Mouse (Mus musculus) cerebellum, adult 2 months (tissue): ENCODE results near the gene Faim. TPM values are rescaled to one million over a fixed set of nuclear protein-coding genes. Genes with fewer than 3 reads are reported as not detected.

Experiments
- DNase-seq, 2 experiments: peaks; one replicate each; pipeline ENCODE4 v3.0.0; 2021
- H3K27ac ChIP-seq: fragments of 200-500 bp; 2 replicates; pipeline ENCODE4 v1.5.1; 2012; ENCODE audit warnings: low read length, control low read depth, inconsistent platforms; ENCODE audit not compliant: insufficient read depth
- H3K27me3 ChIP-seq: fragments of 200-500 bp; 2 replicates; pipeline ENCODE4 v1.6.1; 2012; ENCODE audit warnings: inconsistent platforms, mild to moderate bottlenecking, low read length, moderate library complexity; ENCODE audit not compliant: control insufficient read depth, insufficient read depth
- H3K4me1 ChIP-seq: fragments of 200-500 bp; 2 replicates; pipeline ENCODE4 v1.6.1; 2011; ENCODE audit warnings: low read length; ENCODE audit not compliant: control insufficient read depth, insufficient read depth
- H3K4me3 ChIP-seq: fragments of 200-500 bp; replicated peaks from 2 replicates; pipeline ENCODE3; 2011; ENCODE audit warnings: mild to moderate bottlenecking, low read depth, low read length, control low read depth; ENCODE audit not compliant: insufficient read depth
- CTCF ChIP-seq: fragments of 200-500 bp; IDR thresholded peaks from 2 replicates; pipeline ENCODE4 v1.5.1; 2011; ENCODE audit warnings: low read depth, mild to moderate bottlenecking, control low read depth, low read length, moderate library complexity, borderline replicate concordance; ENCODE audit not compliant: insufficient read depth
- POLR2A ChIP-seq: fragments of 200-500 bp; IDR thresholded peaks from 2 replicates; pipeline ENCODE4 v1.6.1; 2011; ENCODE audit warnings: low read length, control low read depth, borderline replicate concordance; ENCODE audit not compliant: insufficient read depth
- WGBS: fragments of 180-500 bp; shearing (Covaris S2); methylation state at CpG from one replicate; pipeline ENCODE4 v1.1.7; 2018; 5-methylcytosine and 5-hydroxymethylcytosine counted together
- polyA plus RNA-seq: library from polyadenylated mRNA; depleted of rRNA; stranded (reverse); fragments of >200 nt; gene quantifications from 2 replicates; pipeline ENCODE4 v1.2.3, GENCODE M21; 2012

The Faim gene
- polyA plus RNA-seq, 1 experiment: 37.7 TPM

DNA sequence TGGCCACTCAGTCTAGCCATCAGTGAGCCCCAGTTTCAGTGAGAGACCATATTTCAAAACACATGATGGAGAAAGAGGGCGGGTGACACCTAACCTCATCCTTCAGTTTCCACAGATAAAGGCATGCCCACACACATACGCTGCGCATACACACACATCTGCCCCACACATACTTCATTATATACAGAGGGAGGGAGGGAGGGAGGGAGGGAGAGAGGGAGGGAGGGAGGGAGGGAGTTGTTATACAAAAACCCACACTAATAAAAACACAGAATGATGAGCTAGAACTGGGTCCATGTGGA is 23.7 kb downstream of the Faim start:
- TF ChIP-seq CTCF (no peak), POLR2A (no peak)
- 94% methylated on average over 3 of the region's 3 CpGs for WGBS
- no peaks in the 10 kb centered on the region for H3K27me3 ChIP-seq
- H3K4me3 ChIP-seq: no peak overlapping the region
- no peak for DNase-seq
- no peak overlapping the region for H3K27ac ChIP-seq
- H3K4me1 ChIP-seq: no peaks in the 10 kb centered on the region

DNA sequence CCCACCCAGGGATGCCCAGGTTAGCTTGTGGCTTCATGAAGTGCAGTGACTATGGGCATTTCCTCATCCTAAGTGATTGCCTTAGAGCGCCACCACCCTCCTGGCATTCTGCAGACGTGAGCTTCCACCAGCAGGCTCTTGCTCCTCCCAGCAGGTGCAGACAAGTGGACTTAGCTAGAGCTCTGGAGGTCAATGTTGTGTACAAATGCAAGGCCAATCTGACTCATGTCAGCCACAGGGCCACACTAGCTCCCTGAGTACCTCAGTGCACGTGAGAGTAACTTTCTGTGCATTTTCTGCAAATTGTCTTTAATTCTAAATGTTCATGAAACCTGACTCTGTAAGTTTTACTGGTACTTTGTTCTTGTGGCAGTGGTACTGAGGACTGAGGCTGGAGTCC is 30.1 kb downstream of the Faim start:
- 83% methylated on average over 3 of the region's 3 CpGs for WGBS
- DNase-seq: no peak
- H3K27ac ChIP-seq: no peak overlapping the region
- no peaks in the 10 kb centered on the region for H3K27me3 ChIP-seq
- TF ChIP-seq POLR2A (no peak), CTCF (no peak)
- no peak overlapping the region for H3K4me3 ChIP-seq
- no peaks in the 10 kb centered on the region for H3K4me1 ChIP-seq

DNA sequence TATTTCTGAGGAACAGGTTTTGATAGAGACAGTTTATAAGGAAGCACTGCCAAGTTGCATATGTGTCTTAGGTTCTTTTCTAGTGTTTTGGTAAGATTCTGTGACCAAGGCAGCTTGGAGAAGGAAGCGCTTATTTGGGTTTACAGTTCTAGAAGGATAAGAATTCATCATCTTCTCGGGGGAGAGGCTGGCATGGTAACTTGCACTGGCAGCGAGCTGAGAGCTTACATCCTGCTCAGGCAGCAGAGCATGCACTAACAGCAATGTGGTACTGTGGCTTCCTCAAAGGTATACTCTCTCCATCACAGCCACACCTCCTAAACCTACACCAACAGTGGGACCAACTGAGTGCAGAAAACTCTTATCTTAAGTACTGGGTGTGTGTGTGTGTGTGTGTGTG is 30.6 kb downstream of the Faim start:
- TF ChIP-seq CTCF: no peak
- no peak for TF ChIP-seq POLR2A
- DNase-seq: no peak

DNA sequence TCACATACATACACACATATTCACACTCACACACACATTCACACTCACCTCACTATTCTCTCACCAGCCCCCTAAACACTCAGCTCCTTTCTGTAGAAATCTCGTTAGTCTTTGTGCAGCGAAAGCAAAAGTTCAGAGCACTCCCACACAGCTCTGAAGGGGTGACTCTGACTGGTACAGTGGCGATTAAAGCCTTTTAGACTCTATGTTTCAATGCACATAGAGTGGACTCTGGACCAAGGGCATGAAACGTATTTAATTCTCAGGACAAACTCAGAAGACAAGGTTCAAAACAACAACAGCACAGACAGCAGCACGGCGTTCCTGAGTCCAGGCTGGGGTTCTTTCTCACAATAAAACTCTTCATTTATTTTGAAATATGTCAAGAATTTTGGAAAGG is 31.5 kb downstream of the Faim start:
- TF ChIP-seq CTCF (no peak), POLR2A (no peak)
- 89% methylated on average over 6 of the region's 6 CpGs for WGBS

More for the DNA sequence above, 30.6 kb downstream of the Faim start:
- H3K4me3 ChIP-seq: no peak overlapping the region
- no peaks in the 10 kb centered on the region for H3K27me3 ChIP-seq
- H3K4me1 ChIP-seq: no peaks in the 10 kb centered on the region
- no peak overlapping the region for H3K27ac ChIP-seq
- 67% methylated on average over 3 of the region's 3 CpGs for WGBS

DNA sequence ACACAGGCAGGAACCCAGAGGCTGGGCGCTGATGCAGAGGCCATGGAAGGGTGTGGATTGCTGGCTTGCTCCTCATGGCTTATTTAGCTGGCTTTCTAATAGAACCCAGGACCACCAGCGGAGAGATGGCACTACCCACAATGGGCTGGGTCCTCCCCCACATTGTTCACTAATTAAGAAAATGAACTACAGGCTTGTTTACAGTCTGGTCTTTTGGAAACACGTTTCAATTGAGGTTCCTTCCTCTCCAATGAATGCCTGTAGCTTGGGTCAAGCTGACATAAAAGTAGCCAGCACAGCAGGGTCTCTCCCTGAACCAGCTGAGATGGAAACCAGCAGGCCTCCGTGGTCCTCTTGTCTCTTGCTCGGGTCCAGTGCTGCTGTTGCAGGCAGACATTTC is 35.0 kb downstream of the Faim start:
- 16% methylated on average over 5 of the region's 5 CpGs for WGBS
- no peaks in the 10 kb centered on the region for H3K4me1 ChIP-seq
- no peak for DNase-seq
- no peak overlapping the region for H3K4me3 ChIP-seq
- H3K27ac ChIP-seq: no peak overlapping the region
- TF ChIP-seq CTCF (no peak), POLR2A (no peak)
- H3K27me3 ChIP-seq: no peaks in the 10 kb centered on the region

More for the DNA sequence above, 31.5 kb downstream of the Faim start:
- DNase-seq: no peak
- no peaks in the 10 kb centered on the region for H3K27me3 ChIP-seq
- no peak overlapping the region for H3K4me3 ChIP-seq
- H3K4me1 ChIP-seq: no peaks in the 10 kb centered on the region
- no peak overlapping the region for H3K27ac ChIP-seq

DNA sequence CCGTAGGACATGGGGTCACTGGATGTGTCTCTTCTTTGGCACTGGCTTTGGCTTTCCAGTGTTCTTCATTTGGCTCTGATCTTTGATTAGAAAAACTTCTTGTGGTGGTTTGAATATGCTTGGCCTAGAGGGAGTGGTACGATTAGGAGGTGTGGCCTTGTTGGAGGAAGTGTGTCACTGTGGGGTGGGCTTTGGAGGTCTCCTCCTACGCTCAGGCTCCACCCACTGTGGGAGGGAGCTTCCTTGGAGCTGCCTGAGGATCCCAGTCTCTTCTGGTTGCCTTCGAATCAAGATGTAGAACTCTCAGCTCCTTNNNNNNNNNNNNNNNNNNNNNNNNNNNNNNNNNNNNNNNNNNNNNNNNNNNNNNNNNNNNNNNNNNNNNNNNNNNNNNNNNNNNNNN is 35.6 kb downstream of the Faim start:
- Histone ChIP-seq H3K4me1 (no peaks in the 10 kb centered on the region), H3K4me3 (no peak overlapping the region), H3K27me3 (no peaks in the 10 kb centered on the region), H3K27ac (no peak overlapping the region)
- DNase-seq: no peak
- no peak for TF ChIP-seq POLR2A
- 82% methylated on average over 4 of the region's 4 CpGs for WGBS

DNA sequence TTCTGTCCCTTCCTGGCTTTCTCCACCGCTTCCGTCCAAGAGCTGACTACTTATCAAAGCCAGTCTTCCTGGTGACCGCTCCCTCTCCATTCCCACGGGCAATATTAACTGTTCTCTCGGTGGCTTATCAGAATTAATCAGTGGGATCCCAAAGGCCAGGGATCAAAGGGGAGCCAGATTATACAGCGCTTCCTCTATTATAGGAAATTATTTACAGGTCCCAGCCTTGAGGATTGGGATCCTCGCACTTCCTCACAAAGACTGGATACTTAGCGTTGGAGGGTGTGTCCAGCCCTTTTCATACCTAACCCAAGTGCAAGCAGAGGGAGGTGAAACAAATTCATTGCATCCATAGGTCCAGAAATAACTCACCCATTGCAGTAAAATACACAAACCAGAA is 45.9 kb downstream of the Faim start:
- Histone ChIP-seq H3K4me3 (no peak overlapping the region), H3K4me1 (no peaks in the 10 kb centered on the region), H3K27me3 (no peaks in the 10 kb centered on the region), H3K27ac (no peak overlapping the region)
- WGBS: 91% methylated on average over 8 of the region's 8 CpGs
- DNase-seq: no peak
- TF ChIP-seq POLR2A (no peak), CTCF (no peak)

DNA sequence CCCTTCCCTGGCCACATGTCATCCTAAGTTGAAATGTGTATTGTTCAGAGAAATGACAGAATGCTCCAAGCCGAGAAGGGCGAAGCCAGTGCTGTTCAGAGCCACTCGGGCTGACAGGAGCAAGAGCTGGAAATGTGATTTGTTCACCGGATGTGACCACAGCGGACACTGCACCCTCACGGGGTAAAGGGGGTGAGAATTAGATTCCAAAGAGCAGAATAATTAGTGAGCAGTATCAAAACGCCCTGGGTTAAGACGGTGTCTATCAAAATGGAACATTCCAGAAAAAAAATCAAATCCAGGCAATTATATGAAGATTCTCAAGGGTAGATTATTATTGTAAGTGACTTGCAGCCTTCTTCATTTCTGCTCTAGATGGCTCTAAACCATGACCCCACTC is 47.9 kb downstream of the Faim start:
- no peak overlapping the region for H3K27ac ChIP-seq
- no peak for DNase-seq
- TF ChIP-seq CTCF: no peak
- no peak for TF ChIP-seq POLR2A
- 65% methylated on average over 8 of the region's 8 CpGs for WGBS
- no peaks in the 10 kb centered on the region for H3K27me3 ChIP-seq
- no peak overlapping the region for H3K4me3 ChIP-seq
- H3K4me1 ChIP-seq: no peaks in the 10 kb centered on the region

DNA sequence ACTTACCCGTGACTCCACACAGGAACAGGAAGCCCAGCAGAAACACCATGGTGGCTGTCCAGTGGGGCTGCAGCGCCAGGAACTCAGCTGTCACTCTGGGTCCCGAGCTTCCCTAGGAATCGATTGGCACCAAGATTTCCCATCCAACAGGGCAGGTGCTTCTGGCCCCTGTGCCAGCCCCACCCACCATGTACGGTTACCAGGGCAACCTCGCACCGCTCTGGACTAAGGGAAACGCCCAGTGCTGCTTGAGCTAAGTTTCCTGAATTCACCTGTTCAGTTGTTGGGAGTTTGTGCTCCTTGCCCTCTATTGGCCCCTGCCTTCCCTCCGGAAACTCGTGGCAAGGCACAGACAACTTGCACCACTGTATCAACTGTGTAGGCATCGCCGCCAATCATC is 49.4 kb downstream of the Faim start, which contains the start of gene Gm1123:
Gene Gm1123 (minus strand): TSS at position 141 of the 400 bp plus-strand sequence.
- no peak for DNase-seq
- Histone ChIP-seq H3K4me3 (no peak within 1 kb of the TSS), H3K4me1 (no peaks in the 10 kb centered on the region), H3K27me3 (no peaks in the 10 kb centered on the region), H3K27ac (no peak within 1 kb of the TSS)
- TF ChIP-seq CTCF: no peak
- no peak for TF ChIP-seq POLR2A
- 71% methylated on average over 12 of the region's 12 CpGs for WGBS
